Mouse (Mus musculus) bone marrow, adult 2 months (tissue): ENCODE results near the gene Zfp654. TPM values are rescaled to one million over a fixed set of nuclear protein-coding genes. Genes with fewer than 3 reads are reported as not detected.

Experiments
- H3K27ac ChIP-seq: fragments of 200-500 bp; 2 replicates; pipeline ENCODE4 v1.5.1; 2012; ENCODE audit warnings: low read depth, mild to moderate bottlenecking, control low read depth, inconsistent platforms, low read length; ENCODE audit not compliant: control insufficient read depth, poor library complexity, insufficient read depth
- H3K4me1 ChIP-seq: fragments of 200-500 bp; 2 replicates; pipeline ENCODE4 v1.6.1; 2011; ENCODE audit warnings: low read length; ENCODE audit not compliant: control insufficient read depth, insufficient read depth
- H3K4me3 ChIP-seq: fragments of 200-500 bp; replicated peaks from 2 replicates; pipeline ENCODE3; 2011; ENCODE audit warnings: mild to moderate bottlenecking, low read depth, low read length, control low read depth; ENCODE audit not compliant: control insufficient read depth
- CTCF ChIP-seq: fragments of 200-500 bp; IDR thresholded peaks from 2 replicates; pipeline ENCODE4 v1.5.1; 2011; ENCODE audit warnings: low read length, control low read depth; ENCODE audit not compliant: control insufficient read depth, insufficient read depth
- POLR2A ChIP-seq: fragments of 200-500 bp; IDR thresholded peaks from 2 replicates; pipeline ENCODE4 v1.6.1; 2011; ENCODE audit warnings: low read depth, mild to moderate bottlenecking, control low read depth, low read length, borderline replicate concordance; ENCODE audit not compliant: control insufficient read depth
- WGBS: fragments of 180-500 bp; shearing (Covaris S2); methylation state at CpG from one replicate; pipeline ENCODE4 v1.1.7; 2018; 5-methylcytosine and 5-hydroxymethylcytosine counted together
- polyA plus RNA-seq: library from polyadenylated mRNA; stranded (reverse); fragments of >200 nt; gene quantifications from 2 replicates; pipeline ENCODE4 v1.2.4, GENCODE M21; 2011; ENCODE audit warnings: low replicate concordance; ENCODE audit not compliant: missing spikeins, insufficient read depth, insufficient read length

Zfp654 gene
- 2.1 and 4.6 TPM in 2 replicates for polyA plus RNA-seq

GRCm38 (mm10) chr16:64851563-64852362, at the start of gene Zfp654, which contains the start of gene Cggbp1:
TSS of gene Zfp654 (minus strand) at chr16:64851652.
TSS of gene Cggbp1 (plus strand) at chr16:64851996.
- TF ChIP-seq CTCF (no peak), POLR2A (peak; percentile 84; the same call in 1 of the 2 replicates)
- WGBS: under 1% methylated on average over 84 of the region's 85 CpGs
- peak within 1 kb of the TSS; percentile 87 for H3K4me3 ChIP-seq
- peaks cover 1% of the 10 kb centered on the region for H3K4me1 ChIP-seq
- peak within 1 kb of the TSS; percentile 98 for H3K27ac ChIP-seq

GRCm38 (mm10) chr16:64899084-64899483, 47.6 kb upstream of the Zfp654 start:
- WGBS: 4% methylated on average over 2 of the region's 2 CpGs
- TF ChIP-seq POLR2A: no peak
- TF ChIP-seq CTCF: peak; percentile 59

GRCm38 (mm10) chr16:64889496-64889895, 38.0 kb upstream of the Zfp654 start:
- TF ChIP-seq POLR2A: no peak
- TF ChIP-seq CTCF: no peak
- H3K4me1 ChIP-seq: no peaks in the 10 kb centered on the region
- 86% methylated on average over 3 of the region's 3 CpGs for whole genome bisulfite sequencing
- H3K4me3 ChIP-seq: no peak overlapping the region
- H3K27ac ChIP-seq: no peak overlapping the region

More at GRCm38 (mm10) chr16:64899084-64899483, 47.6 kb upstream of the Zfp654 start:
- Histone ChIP-seq H3K4me3 (no peak overlapping the region), H3K4me1 (no peaks in the 10 kb centered on the region), H3K27ac (no peak overlapping the region)

- Histone ChIP-seq H3K4me1 (peaks cover 2% of the 10 kb centered on the region; the same call in 1 of the 2 replicates), H3K4me3 (no peak overlapping the region), H3K27ac (no peak overlapping the region)
- TF ChIP-seq CTCF: no peak
- TF ChIP-seq POLR2A: no peak
- 43% methylated on average over 4 of the region's 4 CpGs for WGBS
These were observed 34.1 kb upstream of the Zfp654 start for GRCm38 (mm10) chr16:64885547-64885946.

GRCm38 (mm10) chr16:64885142-64885541, 33.7 kb upstream of the Zfp654 start:
- peaks cover 2% of the 10 kb centered on the region; the same call in 1 of the 2 replicates for H3K4me1 ChIP-seq
- no peak for TF ChIP-seq CTCF
- TF ChIP-seq POLR2A: no peak
- no peak overlapping the region for H3K4me3 ChIP-seq
- no peak overlapping the region for H3K27ac ChIP-seq
- WGBS: 55% methylated on average over 3 of the region's 3 CpGs

- no peak overlapping the region for H3K4me3 ChIP-seq
- H3K4me1 ChIP-seq: peaks cover 2% of the 10 kb centered on the region; the same call in 1 of the 2 replicates
- no peak for TF ChIP-seq CTCF
- TF ChIP-seq POLR2A: no peak
- no peak overlapping the region for H3K27ac ChIP-seq
- 4% methylated on average over 3 of the region's 3 CpGs for WGBS
These were observed 33.0 kb upstream of the Zfp654 start for GRCm38 (mm10) chr16:64884420-64884838.

- no peak for TF ChIP-seq POLR2A
- no peak for TF ChIP-seq CTCF
- H3K27ac ChIP-seq: no peak overlapping the region; the same call in 1 of the 2 replicates
- WGBS: 23% methylated on average over 5 of the region's 5 CpGs
- peaks cover 2% of the 10 kb centered on the region; the same call in 1 of the 2 replicates for H3K4me1 ChIP-seq
- no peak overlapping the region for H3K4me3 ChIP-seq
These were observed 32.4 kb upstream of the Zfp654 start for GRCm38 (mm10) chr16:64883896-64884295.

- Histone ChIP-seq H3K4me1 (peaks cover 4% of the 10 kb centered on the region), H3K4me3 (no peak overlapping the region), H3K27ac (no peak overlapping the region)
- TF ChIP-seq POLR2A (no peak), CTCF (no peak)
- 54% methylated on average over 2 of the region's 2 CpGs for WGBS
These were observed 30.0 kb upstream of the Zfp654 start for GRCm38 (mm10) chr16:64881442-64881841.
